Mouse (Mus musculus): Measurements from ENCODE around the gene Isy1.

DNA sequence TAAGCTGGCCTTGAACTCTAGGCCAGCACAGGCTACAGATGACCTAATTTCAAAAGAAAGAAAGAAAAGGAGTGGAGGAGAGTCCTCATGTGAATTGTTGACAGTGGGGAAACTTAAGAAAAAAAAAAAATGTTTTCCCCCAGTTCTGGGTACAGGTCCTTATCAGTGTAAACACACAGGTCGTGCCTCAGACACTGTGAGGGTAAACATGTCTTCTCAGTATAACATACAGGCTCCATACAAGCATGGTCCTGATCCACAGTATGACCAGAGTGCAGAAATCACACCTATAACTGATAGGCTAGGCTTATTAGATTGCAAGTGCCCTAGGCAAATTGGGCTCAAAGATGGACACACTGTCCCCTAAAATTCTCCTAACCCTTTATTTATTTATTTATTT, 31.8 kb upstream of the Isy1 start:
- TF ChIP-seq CTCF (IDR thresholded peaks at IDR 0.05; ENCODE audit: borderline replicate concordance, insufficient read depth, low read depth, low read length): no peak
- no peak for TF ChIP-seq POLR2A (IDR thresholded peaks at IDR 0.05; ENCODE audit: borderline replicate concordance, insufficient read depth, low read length)
